Mouse (Mus musculus): ENCODE data around the gene Lmod2.

Gene Lmod2

DNA sequence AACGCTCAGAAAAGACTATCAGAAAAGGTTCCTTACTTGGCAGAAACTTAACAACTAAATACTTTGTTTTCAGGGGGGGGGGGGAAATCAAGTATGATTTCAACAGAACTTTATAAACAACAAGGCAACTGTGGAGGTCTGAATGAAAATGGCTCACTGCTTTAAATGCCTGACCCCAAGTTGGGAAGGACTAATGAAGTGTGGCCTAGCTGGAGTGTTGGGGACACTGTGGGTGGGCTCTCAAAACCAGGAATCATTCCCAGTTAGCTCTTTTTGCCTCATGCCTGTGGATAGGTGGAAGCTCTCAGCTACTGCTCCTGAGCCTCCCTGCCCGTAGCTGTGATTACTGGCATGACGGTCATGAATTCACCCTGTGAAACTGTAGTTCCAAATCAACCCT is 36.5 kb downstream of the Lmod2 start:
- no peak for ATAC-seq (ENCODE audit: insufficient number of reproducible peaks, low FRiP score, low TSS enrichment)

DNA sequence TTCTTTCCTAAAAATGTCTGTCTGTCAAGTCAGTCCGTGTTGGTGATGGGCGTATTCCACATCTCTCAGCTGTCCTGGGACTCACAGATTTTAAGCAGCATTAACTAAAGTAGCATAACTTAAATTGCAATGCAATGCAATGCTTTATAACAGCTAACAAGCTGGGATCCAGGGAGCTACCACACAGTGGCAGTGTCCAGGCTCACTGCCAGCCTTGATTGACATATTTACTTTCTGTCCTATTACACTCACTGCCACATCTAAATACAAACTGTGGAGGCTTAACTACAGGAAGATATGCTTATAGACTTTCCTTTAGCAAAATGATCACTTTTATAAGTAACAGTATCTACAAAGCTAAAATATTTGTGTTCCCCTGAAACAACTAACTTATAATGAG is 38.3 kb downstream of the Lmod2 start:
- ATAC-seq (ENCODE audit: insufficient number of reproducible peaks, low FRiP score, low TSS enrichment): no peak

DNA sequence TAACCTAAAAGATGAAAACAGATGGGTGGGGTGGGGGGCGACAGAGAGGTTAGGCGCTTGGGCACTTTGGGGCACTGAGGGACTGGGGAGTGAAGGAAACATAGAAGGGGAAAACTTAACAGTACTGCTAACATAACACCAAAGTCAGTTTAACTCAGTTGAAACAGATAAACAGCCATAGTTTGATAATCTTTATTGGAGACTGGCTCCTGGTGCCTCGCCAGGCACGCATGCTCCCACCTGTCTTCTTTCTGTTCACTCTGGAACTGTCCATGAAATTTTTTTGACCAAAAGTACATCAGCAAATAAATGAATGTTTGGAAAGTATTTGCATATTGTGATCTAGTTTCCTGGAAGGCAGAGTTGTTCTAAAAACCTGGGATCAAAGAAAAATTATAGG is 43.7 kb downstream of the Lmod2 start:
- ATAC-seq (ENCODE audit: insufficient number of reproducible peaks, low FRiP score, low TSS enrichment): no peak

DNA sequence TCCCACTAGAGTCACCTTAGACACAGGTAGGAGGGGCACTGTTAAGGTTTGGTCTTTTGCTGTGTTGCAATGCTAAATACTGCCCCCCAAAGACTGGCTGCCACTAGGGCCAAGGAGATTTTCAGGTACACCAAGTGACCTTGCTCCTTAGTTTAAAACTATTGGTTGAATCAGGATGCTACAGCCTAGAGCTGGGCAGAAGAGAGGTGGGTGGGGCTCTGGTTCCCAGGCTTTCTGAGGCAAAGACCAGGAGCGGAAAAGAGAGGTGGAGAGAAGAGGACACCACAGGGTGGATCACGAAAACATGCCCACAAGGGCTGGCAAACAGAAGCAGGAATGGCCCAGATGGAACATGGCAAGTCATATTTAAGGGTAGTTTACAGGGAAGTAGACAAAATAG is 44.6 kb downstream of the Lmod2 start:
- ATAC-seq (ENCODE audit: insufficient number of reproducible peaks, low FRiP score, low TSS enrichment): 0 out of 2 replicates have a peak, but pooled peaks have one; percentile 26

DNA sequence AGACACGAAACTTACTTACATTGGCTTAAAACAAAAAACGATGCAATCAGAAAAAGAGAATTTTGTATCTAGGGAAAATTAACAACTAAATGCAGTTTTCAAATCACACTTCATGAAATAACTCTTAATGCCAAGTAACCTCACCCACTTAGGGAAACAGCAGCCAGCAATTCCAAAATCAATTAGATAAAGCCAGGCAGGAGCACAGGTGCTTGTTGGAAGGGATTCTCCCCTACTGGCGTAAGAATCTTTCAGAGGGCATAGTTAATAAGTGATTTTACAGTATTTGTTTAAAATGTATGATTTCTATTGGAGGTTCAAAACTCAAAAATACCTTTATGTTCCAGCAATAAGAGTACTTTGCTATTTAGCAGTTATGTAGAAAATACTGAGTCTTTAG is 45.4 kb downstream of the Lmod2 start:
- no peak for ATAC-seq (ENCODE audit: insufficient number of reproducible peaks, low FRiP score, low TSS enrichment)

DNA sequence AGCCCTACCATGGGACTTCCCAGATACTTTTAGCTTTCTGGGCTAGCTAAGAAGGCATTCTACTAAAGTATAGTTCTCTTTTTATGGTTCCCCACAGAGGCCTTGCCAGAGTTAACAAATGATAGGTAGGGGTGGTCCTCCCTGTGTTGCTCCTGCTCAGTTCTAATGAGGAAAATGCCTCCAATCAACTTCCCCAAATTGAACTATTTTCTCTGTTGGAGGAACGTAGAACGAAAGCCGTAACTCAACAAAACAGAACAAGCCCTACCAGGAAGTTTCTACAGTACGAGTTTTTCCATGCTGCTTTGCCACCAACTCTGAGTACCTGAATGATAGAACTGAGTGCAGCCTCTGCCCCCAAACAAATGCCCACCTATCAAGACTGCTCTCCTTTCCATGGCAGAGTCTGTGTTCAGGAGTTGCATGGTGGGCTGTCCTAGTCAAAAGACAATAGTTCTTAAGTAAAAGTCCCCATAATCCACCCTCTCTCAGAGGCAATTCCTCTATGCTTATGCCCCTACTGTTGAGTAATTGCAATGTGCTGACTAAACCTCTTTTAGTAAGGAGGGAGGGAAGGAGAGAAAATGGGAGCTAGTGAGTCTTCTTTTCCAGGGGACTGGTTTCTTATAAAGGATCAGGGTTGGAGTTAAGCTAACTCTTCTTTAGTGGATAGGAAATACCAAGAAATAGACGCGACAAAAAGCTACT is 47.9 kb downstream of the Lmod2 start:
- ATAC-seq (ENCODE audit: insufficient number of reproducible peaks, low FRiP score, low TSS enrichment): no peak

DNA sequence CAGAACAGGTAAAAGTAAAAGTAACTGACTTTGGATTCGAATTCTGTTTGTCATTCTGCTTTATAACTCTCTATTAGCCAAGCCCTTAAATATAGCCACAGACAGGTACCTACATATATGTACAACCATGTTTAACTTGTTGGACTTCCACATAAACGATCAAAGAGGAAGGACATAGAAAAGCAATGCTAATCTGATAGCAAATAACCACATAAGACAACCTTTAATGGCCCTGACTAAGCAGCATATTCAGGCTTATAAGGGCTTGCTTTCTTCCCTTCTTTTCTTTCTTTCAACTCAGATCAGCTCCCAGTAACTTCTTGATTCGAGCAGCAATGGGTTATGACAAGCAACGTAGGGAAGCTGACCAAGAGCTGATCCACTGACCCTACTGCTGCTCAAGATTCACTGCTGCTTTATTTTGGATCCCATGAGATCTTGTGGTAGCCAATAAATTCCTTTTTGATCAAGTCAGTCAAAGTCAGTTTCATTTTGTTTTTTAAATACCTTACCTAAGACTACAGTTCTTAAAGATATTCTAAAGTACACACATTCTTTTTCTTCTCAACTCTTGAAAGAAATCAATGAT is 49.6 kb downstream of the Lmod2 start:
- ATAC-seq (ENCODE audit: insufficient number of reproducible peaks, low FRiP score, low TSS enrichment): no peak

DNA sequence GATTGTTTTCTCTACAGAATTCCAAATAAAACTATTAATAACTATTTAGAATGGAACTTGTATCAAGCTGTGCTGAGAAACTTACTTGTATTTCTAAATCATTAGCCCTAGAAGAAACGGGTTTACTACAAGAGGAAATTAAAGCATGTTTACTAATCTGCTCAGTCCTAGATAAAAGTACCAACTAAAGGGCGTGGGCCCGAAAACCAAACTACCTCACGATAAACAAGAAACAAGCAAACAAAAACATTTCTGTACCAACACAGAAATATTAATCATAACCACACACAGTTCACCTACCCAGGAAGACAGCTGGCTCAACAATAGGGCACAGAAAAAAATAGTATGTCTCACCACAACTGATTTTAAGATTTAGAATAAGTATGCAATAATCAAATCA is 50.8 kb downstream of the Lmod2 start:
- ATAC-seq (ENCODE audit: insufficient number of reproducible peaks, low FRiP score, low TSS enrichment): no peak

DNA sequence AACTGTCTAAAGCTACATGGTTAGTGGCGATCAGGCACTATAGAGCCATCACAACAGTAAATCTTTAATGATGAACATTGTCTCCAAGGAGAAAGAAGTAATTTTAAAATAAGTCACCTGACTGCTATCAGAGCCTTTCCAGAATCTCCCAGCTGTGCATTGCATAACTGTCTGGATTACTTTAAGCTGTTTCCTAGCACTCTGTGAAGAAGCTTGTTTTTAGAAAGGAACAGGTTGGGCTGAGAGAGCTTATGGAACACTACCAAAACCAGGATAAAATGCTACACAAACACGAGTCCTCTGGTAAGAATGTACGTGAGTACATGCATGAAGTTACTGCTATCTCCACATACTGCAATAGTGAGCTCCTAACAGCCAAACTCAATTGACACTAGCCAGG is 53.2 kb downstream of the Lmod2 start:
- no peak for ATAC-seq (ENCODE audit: insufficient number of reproducible peaks, low FRiP score, low TSS enrichment)

DNA sequence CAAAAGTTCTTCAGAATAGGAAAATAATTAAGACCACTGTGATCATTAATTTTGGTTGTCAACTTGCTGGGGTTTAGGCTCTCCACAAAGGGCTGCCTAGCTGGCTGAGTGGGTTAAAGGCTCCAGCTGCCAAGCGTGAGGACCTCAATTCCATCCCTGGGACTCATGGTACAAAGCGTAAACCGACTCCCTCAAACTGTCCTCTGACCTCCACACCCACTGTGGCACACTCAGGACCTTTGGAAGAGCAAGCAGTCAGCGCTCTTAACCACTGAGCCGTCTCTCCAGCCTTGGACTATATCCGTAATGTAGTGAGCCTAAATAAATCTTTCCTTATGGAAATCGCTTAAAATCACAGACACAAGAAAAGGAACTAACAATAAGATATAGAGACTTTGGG is 54.0 kb downstream of the Lmod2 start:
- ATAC-seq (ENCODE audit: insufficient number of reproducible peaks, low FRiP score, low TSS enrichment): no peak

Data from cerebellum, adult (tissue).